Mouse (Mus musculus): Measurements from ENCODE around the gene Spty2d1. TPM values are rescaled to one million over a fixed set of nuclear protein-coding genes. Genes with fewer than 3 reads are reported as not detected.

Gene Spty2d1
- 13.1 and 14.9 TPM in 2 replicates for polyA plus RNA-seq (2015; fragmentation: Nextera tagmentation; extraction: Ambion mirVana)

- DNase-seq (ENCODE audit: low spot score): peak; percentile 99
- TF ChIP-seq CTCF (IDR thresholded peaks at IDR 0.05) (no peak; the same call in 1 of the 2 replicates), EP300 (IDR thresholded peaks at IDR 0.05) (peak; percentile 98)
- H3K27ac ChIP-seq (ENCODE audit: low read length): peak within 1 kb of the TSS; percentile 97
- peak; percentile 95 for ATAC-seq
- H3K4me2 ChIP-seq (replicated peaks; ENCODE audit: low read depth, low read length): peak within 1 kb of the TSS; percentile 75
- H3K4me3 ChIP-seq (ENCODE audit: low read depth, low read length): peak within 1 kb of the TSS; percentile 79
- H3K9me3 ChIP-seq (ENCODE audit: low read length): no peaks in the 10 kb centered on the region
- 3% methylated on average over 57 of the region's 57 CpGs for whole genome bisulfite sequencing
- no peaks in the 10 kb centered on the region for H3K27me3 ChIP-seq (replicated peaks; ENCODE audit: insufficient read depth, low read length)
- peaks cover 9% of the 10 kb centered on the region; the same call in 1 of the 2 replicates for H3K4me1 ChIP-seq (ENCODE audit: insufficient read depth, low read depth, low read length)
- peak within 1 kb of the TSS; percentile 74 for H3K9ac ChIP-seq (replicated peaks; ENCODE audit: low read depth)
- H3K36me3 ChIP-seq (ENCODE audit: insufficient read depth, low read length): no peaks in the 10 kb centered on the region
These were observed at the start of gene Spty2d1 for GRCm38 (mm10) chr7:47008168-47008993. Gene Spty2d1, minus strand, starts transcription at chr7:47008411.

DNA sequence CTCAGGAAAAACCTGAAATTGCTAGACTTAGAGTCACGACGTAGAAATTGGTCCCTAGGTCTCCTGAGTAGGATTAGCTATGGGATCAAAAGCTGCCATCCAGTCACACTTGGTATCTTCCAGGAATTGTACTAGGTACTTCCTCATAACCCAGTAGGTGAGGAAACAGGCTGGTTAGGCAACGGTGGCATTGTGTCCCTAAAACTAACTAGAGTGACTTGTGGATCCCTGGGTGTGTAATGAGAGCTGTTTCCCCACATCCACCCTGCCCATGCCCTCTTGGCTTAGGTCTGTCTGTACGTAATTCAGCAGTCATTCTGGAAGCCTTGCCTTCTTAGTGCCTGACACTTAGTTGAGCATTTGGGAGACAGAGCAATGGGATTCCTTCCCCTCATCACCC, 48.1 kb upstream of the Spty2d1 start:
- Histone ChIP-seq H3K9me3 (ENCODE audit: low read length) (no peaks in the 10 kb centered on the region), H3K4me1 (ENCODE audit: insufficient read depth, low read depth, low read length) (peaks cover 15% of the 10 kb centered on the region), H3K27me3 (replicated peaks; ENCODE audit: insufficient read depth, low read length) (no peaks in the 10 kb centered on the region), H3K9ac (replicated peaks; ENCODE audit: low read depth) (no peak overlapping the region), H3K4me2 (replicated peaks; ENCODE audit: low read depth, low read length) (no peak overlapping the region), H3K27ac (ENCODE audit: low read length) (no peak overlapping the region), H3K4me3 (ENCODE audit: low read depth, low read length) (no peak overlapping the region), H3K36me3 (ENCODE audit: insufficient read depth, low read length) (no peaks in the 10 kb centered on the region)
- DNase-seq (ENCODE audit: low spot score) (no peak), ATAC-seq (no peak)
- TF ChIP-seq EP300 (IDR thresholded peaks at IDR 0.05) (no peak), CTCF (IDR thresholded peaks at IDR 0.05) (no peak)
- WGBS: 79% methylated on average over 4 of the region's 4 CpGs

GRCm38 (mm10) chr7:47055744-47056143, 47.5 kb upstream of the Spty2d1 start:
- DNase-seq (ENCODE audit: low spot score): no peak
- Histone ChIP-seq H3K9me3 (ENCODE audit: low read length) (no peaks in the 10 kb centered on the region), H3K9ac (replicated peaks; ENCODE audit: low read depth) (no peak overlapping the region), H3K4me1 (ENCODE audit: insufficient read depth, low read depth, low read length) (peaks cover 16% of the 10 kb centered on the region), H3K4me2 (replicated peaks; ENCODE audit: low read depth, low read length) (0 out of 2 replicates have a peak overlapping the region, but pooled peaks have one; percentile 1), H3K27me3 (replicated peaks; ENCODE audit: insufficient read depth, low read length) (no peaks in the 10 kb centered on the region), H3K27ac (ENCODE audit: low read length) (no peak overlapping the region), H3K4me3 (ENCODE audit: low read depth, low read length) (no peak overlapping the region), H3K36me3 (ENCODE audit: insufficient read depth, low read length) (no peaks in the 10 kb centered on the region)
- 75% methylated on average over 9 of the region's 9 CpGs for WGBS
- TF ChIP-seq EP300 (IDR thresholded peaks at IDR 0.05) (no peak), CTCF (IDR thresholded peaks at IDR 0.05) (no peak)
- ATAC-seq: peak; percentile 15; the same call in 1 of the 2 replicates

DNA sequence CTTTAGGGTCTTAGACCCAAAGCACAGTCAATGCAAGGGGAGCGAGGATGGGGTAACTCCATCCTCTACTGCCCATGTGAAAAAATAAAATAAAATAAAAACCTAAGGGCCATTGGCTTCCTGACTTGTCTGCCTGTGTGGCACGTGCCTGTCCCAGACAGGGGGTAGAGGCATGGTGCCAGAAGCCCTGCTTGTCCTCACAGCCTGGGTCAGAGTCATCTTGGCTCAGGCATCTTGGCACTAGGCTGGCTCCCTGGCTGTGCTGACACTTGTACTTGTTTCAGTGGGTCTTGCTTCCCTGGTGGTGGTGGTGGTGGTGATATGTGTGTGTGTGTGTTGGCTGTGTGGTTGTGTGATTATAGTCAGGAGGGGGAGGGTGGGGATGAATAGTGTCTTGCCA, 46.5 kb upstream of the Spty2d1 start:
- Histone ChIP-seq H3K9ac (replicated peaks; ENCODE audit: low read depth) (no peak overlapping the region), H3K4me1 (ENCODE audit: insufficient read depth, low read depth, low read length) (peaks cover 16% of the 10 kb centered on the region), H3K36me3 (ENCODE audit: insufficient read depth, low read length) (no peaks in the 10 kb centered on the region), H3K27ac (ENCODE audit: low read length) (no peak overlapping the region), H3K4me3 (ENCODE audit: low read depth, low read length) (no peak overlapping the region), H3K27me3 (replicated peaks; ENCODE audit: insufficient read depth, low read length) (no peaks in the 10 kb centered on the region), H3K4me2 (replicated peaks; ENCODE audit: low read depth, low read length) (no peak overlapping the region), H3K9me3 (ENCODE audit: low read length) (no peaks in the 10 kb centered on the region)
- ATAC-seq: no peak
- no peak for DNase-seq (ENCODE audit: low spot score)
- 76% methylated on average over 2 of the region's 2 CpGs for WGBS
- TF ChIP-seq CTCF (IDR thresholded peaks at IDR 0.05) (no peak), EP300 (IDR thresholded peaks at IDR 0.05) (no peak)

GRCm38 (mm10) chr7:47053287-47053686, 45.1 kb upstream of the Spty2d1 start:
- Histone ChIP-seq H3K4me3 (ENCODE audit: low read depth, low read length) (no peak overlapping the region), H3K36me3 (ENCODE audit: insufficient read depth, low read length) (no peaks in the 10 kb centered on the region), H3K9me3 (ENCODE audit: low read length) (no peaks in the 10 kb centered on the region), H3K4me2 (replicated peaks; ENCODE audit: low read depth, low read length) (no peak overlapping the region), H3K4me1 (ENCODE audit: insufficient read depth, low read depth, low read length) (peaks cover 16% of the 10 kb centered on the region), H3K27me3 (replicated peaks; ENCODE audit: insufficient read depth, low read length) (no peaks in the 10 kb centered on the region), H3K9ac (replicated peaks; ENCODE audit: low read depth) (no peak overlapping the region), H3K27ac (ENCODE audit: low read length) (no peak overlapping the region)
- DNase-seq (ENCODE audit: low spot score) (no peak), ATAC-seq (no peak)
- 72% methylated on average over 15 of the region's 15 CpGs for WGBS
- TF ChIP-seq CTCF (IDR thresholded peaks at IDR 0.05): no peak
- TF ChIP-seq EP300 (IDR thresholded peaks at IDR 0.05): no peak

GRCm38 (mm10) chr7:47052276-47052675, 44.1 kb upstream of the Spty2d1 start:
- no peaks in the 10 kb centered on the region for H3K27me3 ChIP-seq (replicated peaks; ENCODE audit: insufficient read depth, low read length)
- peak overlapping the region; percentile 71 for H3K27ac ChIP-seq (ENCODE audit: low read length)
- H3K4me3 ChIP-seq (ENCODE audit: low read depth, low read length): no peak overlapping the region
- H3K4me2 ChIP-seq (replicated peaks; ENCODE audit: low read depth, low read length): peak overlapping the region; percentile 91
- H3K4me1 ChIP-seq (ENCODE audit: insufficient read depth, low read depth, low read length): peaks cover 16% of the 10 kb centered on the region
- no peaks in the 10 kb centered on the region for H3K9me3 ChIP-seq (ENCODE audit: low read length)
- DNase-seq (ENCODE audit: low spot score): peak; percentile 93
- H3K36me3 ChIP-seq (ENCODE audit: insufficient read depth, low read length): no peaks in the 10 kb centered on the region
- ATAC-seq: peak; percentile 1; the same call in 1 of the 2 replicates
- H3K9ac ChIP-seq (replicated peaks; ENCODE audit: low read depth): no peak overlapping the region; the same call in 1 of the 2 replicates
- WGBS: 11% methylated on average over 3 of the region's 3 CpGs
- TF ChIP-seq EP300 (IDR thresholded peaks at IDR 0.05): no peak
- TF ChIP-seq CTCF (IDR thresholded peaks at IDR 0.05): no peak

All from lung, postnatal 0 days (tissue).